Mouse (Mus musculus) megakaryocyte-erythroid progenitor cell, adult 5-6 weeks (primary cell): ENCODE data around the gene Dse. TPM values are rescaled to one million over a fixed set of nuclear protein-coding genes. Genes with fewer than 3 reads are reported as not detected.

ENCODE experiments used
- ATAC-seq: replicated peaks from 2 replicates; pipeline ENCODE4 v1.8.0; 2016; ENCODE audit warnings: mild to moderate bottlenecking, inconsistent platforms; ENCODE audit not compliant: severe bottlenecking, poor library complexity, low FRiP score, low TSS enrichment
- total RNA-seq, 2 experiments: library from RNA; stranded (forward) in 1 of 2; stranded (reverse) in 1 of 2; fragments of 200-1000, 215-1000 nt in 1 of 2; fragments of >200 nt in 1 of 2; fragmentation: Nextera tagmentation in 1 of 2; gene quantifications; 2 replicates each; pipeline ENCODE4 v1.2.3; 2014 to 2017

Gene Dse
- total RNA-seq, 2 experiments from 2014 or later: 3.9 TPM; not detected in 1

DNA sequence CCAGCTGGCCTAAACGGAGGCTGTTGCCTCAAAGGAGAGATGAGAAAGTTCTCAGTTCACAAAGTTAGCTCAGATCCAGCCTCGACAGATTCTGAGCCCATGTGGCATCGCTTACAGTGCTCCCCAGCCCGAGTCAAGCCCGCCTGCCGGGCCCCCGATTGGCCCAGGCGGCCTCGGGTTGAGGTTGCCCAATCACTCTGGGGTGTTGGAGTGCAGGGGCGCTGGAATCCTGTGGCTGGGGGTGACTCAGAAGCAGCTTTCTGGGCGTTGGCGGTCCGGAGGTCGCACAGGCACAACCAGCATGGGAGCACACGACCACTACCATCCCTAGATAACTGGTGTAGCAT lies 1.1 kb downstream of the Dse start:
- peak; percentile 60; the same call in 1 of the 2 replicates for ATAC-seq

- no peak for ATAC-seq
Measured at GRCm38 (mm10) chr10:34205825-34206224, 1.7 kb downstream of the Dse start.

- no peak for ATAC-seq
Measured at GRCm38 (mm10) chr10:34200689-34201088, 6.8 kb downstream of the Dse start.

- ATAC-seq: no peak
Measured at GRCm38 (mm10) chr10:34198574-34198973, 8.9 kb downstream of the Dse start.

DNA sequence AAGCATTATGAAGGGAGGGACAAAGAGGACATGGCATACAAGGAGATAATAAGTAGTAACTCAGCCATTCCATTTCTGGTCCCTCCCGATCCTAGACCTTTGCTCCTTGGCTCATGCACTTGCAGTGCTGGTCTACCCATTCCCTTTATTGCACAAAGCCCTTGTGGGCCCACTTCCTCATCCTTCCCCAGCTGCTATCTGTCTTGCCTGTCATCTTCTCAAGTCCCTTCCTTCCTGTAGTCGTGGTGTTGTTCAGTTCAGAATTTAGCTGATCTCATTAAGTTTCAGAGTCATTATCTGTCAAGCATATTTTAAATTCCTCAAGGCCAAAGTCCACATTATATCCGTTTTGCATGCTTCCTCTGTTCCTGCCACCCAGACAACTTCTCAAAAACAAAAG lies 9.5 kb downstream of the Dse start:
- no peak for ATAC-seq

DNA sequence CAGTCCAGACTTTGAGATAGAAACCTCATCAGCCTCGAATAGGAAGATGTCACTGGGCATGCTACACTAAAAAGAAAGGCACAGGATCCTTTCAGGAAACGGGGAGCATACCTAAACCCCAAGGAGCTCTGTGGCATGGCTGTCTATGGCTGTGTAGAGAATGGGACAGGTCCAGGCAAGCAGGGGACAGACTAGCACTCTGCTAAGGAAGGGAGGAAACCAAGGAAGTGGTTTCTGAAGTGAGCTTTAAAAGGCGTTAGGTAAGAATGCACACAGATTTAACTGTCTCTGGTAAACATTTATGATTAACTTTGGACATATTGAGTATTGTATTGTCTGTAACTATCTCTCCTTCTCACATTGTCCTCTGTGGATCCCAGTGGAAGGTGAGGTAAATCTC lies 10.2 kb downstream of the Dse start:
- no peak for ATAC-seq

DNA sequence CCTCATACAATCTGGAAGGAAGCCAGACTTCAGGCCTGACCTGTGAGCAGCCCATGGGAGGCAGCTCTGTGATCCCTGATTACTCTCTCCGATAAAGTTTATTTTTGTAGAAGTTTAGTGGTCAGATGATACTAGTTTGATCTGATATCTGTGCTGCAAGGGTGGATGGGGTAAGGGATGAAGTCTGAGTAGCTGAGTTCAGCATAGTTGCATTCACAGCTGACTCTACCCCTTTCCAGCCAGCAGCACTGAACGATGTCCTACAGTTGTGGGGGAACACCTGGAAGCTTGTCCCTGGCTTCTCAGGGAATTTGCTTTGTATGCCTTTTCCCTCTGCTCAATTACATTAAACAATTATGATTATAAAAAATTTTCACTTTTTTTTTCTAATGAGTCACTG lies 12.6 kb downstream of the Dse start:
- ATAC-seq: no peak

GRCm38 (mm10) chr10:34194503-34194902 lies 13.0 kb downstream of the Dse start:
- no peak for ATAC-seq

DNA sequence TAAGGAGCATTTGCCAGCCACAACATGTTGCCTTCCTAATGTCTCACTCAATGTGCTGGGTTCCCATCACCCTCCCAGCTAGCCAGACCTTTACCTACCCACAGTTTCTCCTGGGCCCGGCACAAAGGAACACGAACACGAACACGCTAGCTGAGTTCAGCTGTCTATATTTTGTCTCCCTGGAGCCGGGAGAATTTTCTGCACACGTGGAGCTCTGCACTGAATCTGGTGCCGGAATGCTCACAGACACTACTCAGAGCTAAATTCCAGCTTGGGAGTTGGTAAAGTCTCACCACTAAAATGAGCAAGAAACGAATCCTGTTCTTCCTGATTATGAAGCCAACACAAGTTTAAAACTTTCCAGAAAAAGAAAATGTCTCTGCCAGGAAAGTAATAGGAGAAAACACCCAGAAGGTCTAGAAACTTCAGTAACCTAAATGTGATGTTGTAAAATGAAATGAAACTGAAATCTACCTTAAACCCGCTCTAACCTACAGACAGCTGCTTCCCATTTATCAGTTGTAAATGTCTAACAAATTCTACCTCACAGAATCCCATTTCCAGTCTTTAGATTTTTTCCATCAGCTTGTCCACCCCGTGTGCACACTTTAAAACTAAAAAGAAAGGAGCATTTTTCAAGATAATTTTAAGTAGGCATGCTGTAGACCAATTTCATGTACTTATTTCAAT lies 20.8 kb downstream of the Dse start:
- no peak for ATAC-seq

DNA sequence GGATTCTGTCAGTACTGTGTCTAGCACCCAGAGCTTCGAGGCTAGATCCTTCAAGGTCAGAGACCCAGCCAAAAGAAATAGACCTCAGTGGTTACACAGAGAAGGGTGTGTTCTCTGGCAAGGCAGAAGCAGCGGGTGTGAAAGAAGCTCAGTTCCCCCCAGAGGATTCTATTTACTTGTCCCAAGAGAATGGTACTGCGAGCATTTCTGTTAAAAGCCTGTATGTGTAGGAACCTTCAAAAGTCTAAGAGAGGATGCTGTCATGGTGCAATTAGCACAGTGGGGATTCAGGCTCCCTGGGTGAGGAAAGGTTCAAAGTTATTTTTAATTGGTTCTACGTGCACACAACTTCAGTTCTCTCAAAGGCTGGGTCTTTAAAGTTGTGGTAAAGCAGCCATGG lies 22.0 kb downstream of the Dse start:
- ATAC-seq: no peak

GRCm38 (mm10) chr10:34184956-34185355 lies 22.6 kb downstream of the Dse start:
- ATAC-seq: no peak

- no peak for ATAC-seq
Measured at GRCm38 (mm10) chr10:34183731-34184130, 23.8 kb downstream of the Dse start.

GRCm38 (mm10) chr10:34175870-34176606 lies 31.5 kb downstream of the Dse start:
- ATAC-seq: no peak

GRCm38 (mm10) chr10:34172663-34173282 lies 34.7 kb downstream of the Dse start:
- ATAC-seq: no peak

DNA sequence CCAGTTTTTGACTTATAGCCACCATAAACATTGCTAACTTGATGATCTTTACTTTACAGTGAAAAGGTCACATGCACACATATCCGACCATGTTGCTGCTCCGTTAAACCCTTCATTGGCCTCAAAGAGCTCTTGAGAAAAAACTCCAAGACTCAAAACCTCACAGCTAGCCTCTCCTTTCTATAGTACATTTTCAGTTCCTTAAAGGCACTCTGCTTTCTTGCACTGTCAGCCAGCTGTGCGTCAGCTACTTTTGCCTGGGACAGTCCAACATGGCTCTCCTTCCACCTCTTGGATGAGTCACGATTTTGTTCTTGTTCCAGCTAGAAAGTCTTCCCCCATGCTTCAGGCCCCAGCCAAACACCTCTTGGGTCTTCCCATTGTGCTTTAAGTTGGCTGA lies 35.9 kb downstream of the Dse start:
- no peak for ATAC-seq

DNA sequence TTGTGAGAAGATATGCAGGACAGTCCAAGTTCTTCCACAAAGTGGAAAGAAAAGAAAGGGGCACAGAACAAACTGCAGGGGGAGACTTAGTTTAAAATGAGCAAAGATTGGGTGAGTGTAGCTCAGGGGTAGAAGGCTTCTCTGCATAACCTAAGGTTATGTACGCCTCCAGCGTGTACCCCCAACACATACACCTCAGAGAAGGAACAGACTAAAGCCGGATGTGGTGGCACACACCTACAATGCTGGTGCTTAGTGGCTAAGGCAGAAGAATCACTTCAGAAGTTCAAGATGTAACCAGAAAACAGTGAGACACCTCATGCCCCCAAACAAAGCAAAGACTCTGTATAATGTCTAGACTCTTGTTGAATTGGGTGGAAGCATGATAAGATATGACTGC lies 36.3 kb downstream of the Dse start:
- ATAC-seq: no peak

DNA sequence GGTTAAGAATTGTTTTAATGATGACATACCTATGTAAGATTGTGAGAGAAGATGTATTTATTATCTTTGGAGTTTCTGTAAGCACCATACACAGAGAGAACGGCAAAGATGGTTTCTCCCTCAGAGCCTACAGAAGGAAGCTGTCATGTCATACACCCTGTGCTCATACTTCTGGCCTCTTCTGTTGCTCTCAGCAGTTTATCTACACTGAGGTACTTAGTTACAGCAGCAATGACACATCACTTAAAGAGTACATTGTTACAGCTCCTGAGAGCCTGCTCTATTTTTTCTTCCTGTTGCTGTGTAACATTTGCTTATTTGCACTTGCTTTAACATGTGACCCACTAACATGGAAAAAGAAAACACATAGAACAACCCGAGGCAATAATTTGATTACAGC lies 40.5 kb downstream of the Dse start:
- no peak for ATAC-seq

GRCm38 (mm10) chr10:34155796-34156554 lies 51.5 kb downstream of the Dse start:
- no peak for ATAC-seq

DNA sequence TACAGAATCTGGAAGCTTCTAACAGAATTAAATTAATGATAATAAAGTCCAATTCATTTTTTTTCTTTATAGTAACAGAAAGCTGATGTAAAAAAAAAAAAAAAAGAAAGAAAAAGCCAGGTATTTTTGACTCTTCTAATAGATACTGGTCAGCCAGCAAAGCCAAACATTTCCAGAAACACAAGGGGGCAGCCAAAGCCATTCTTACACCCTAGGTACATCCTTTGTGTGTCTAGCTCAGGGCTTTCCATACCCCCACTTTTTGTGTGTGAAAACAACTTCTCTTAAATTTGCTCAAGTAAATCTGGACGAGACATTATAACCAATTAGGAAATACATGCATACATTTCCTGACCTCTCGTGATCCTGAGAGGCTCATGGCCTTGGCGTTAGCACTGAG lies 55.7 kb downstream of the Dse start:
- no peak for ATAC-seq

GRCm38 (mm10) chr10:34150454-34150853 lies 57.1 kb downstream of the Dse start:
- no peak for ATAC-seq
